Mouse (Mus musculus) hindbrain, embryonic 10.5 days (tissue): ENCODE results near the gene Fbxl18. TPM values are rescaled to one million over a fixed set of nuclear protein-coding genes. Genes with fewer than 3 reads are reported as not detected.

Source experiments
- DNase-seq: peaks from one replicate; pipeline ENCODE4 v3.0.0-alpha.2; 2017; ENCODE audit warnings: low spot score
- H3K27ac ChIP-seq: fragments of 300-500 bp; sonication (generic); 2 replicates; pipeline ENCODE4 v1.5.1; 2016; ENCODE audit warnings: mild to moderate bottlenecking, moderate library complexity
- H3K27me3 ChIP-seq: fragments of 300-500 bp; sonication (generic); 2 replicates; pipeline ENCODE4 v1.6.1; 2016; ENCODE audit warnings: mild to moderate bottlenecking; ENCODE audit not compliant: poor library complexity, insufficient read depth, severe bottlenecking
- H3K36me3 ChIP-seq: fragments of 300-500 bp; sonication (generic); 2 replicates; pipeline ENCODE4 v1.6.1; 2016; ENCODE audit warnings: mild to moderate bottlenecking, moderate library complexity
- H3K4me1 ChIP-seq: fragments of 300-500 bp; sonication (generic); replicated peaks from 2 replicates; pipeline ENCODE4 v1.6.1; 2016; ENCODE audit warnings: mild to moderate bottlenecking
- H3K4me3 ChIP-seq: fragments of 300-500 bp; sonication (generic); 2 replicates; pipeline ENCODE4 v1.5.1; 2016; ENCODE audit warnings: mild to moderate bottlenecking, moderate library complexity
- H3K9me3 ChIP-seq: fragments of 300-500 bp; sonication (generic); 2 replicates; pipeline ENCODE4 v1.6.1; 2016; ENCODE audit warnings: mild to moderate bottlenecking, moderate library complexity
- WGBS: fragments of 180-500 bp; shearing (Covaris S2); methylation state at CpG from one replicate; pipeline ENCODE4 v1.1.7; 2016; 5-methylcytosine and 5-hydroxymethylcytosine counted together
- polyA plus RNA-seq: library from polyadenylated mRNA; unstranded; fragments of >200 nt; fragmentation: Nextera tagmentation; extraction: Ambion mirVana; gene quantifications from 2 replicates; pipeline ENCODE4 v1.2.1, GENCODE M21; 2016

Fbxl18 gene
- polyA plus RNA-seq, 1 experiment from 2014 or later: 24.2 TPM

GRCm38 (mm10) chr5:142873718-142874117 is 21.5 kb downstream of the Fbxl18 start:
- Histone ChIP-seq H3K27ac (no peak overlapping the region), H3K9me3 (no peaks in the 10 kb centered on the region), H3K4me3 (no peak overlapping the region), H3K4me1 (peaks cover 13% of the 10 kb centered on the region), H3K27me3 (no peaks in the 10 kb centered on the region), H3K36me3 (peaks cover 96% of the 10 kb centered on the region)
- no peak for DNase-seq
- WGBS: 95% methylated on average over 7 of the region's 7 CpGs

GRCm38 (mm10) chr5:142871765-142872164 is 23.5 kb downstream of the Fbxl18 start:
- 0 out of 2 replicates have a peak, but pooled peaks cover 7% of the 10 kb centered on the region for H3K4me1 ChIP-seq
- H3K27me3 ChIP-seq: no peaks in the 10 kb centered on the region
- H3K36me3 ChIP-seq: peaks cover 94% of the 10 kb centered on the region
- DNase-seq: no peak
- 79% methylated on average over 12 of the region's 12 CpGs for WGBS
- no peak overlapping the region for H3K4me3 ChIP-seq
- no peaks in the 10 kb centered on the region for H3K9me3 ChIP-seq
- peak overlapping the region; percentile 45; the same call in 1 of the 2 replicates for H3K27ac ChIP-seq

- Histone ChIP-seq H3K4me3 (no peak overlapping the region), H3K27me3 (no peaks in the 10 kb centered on the region), H3K4me1 (0 out of 2 replicates have a peak, but pooled peaks cover 7% of the 10 kb centered on the region), H3K9me3 (no peaks in the 10 kb centered on the region), H3K27ac (0 out of 2 replicates have a peak overlapping the region, but pooled peaks have one; percentile 6), H3K36me3 (peaks cover 86% of the 10 kb centered on the region)
- peak; percentile 23 for DNase-seq
- 86% methylated on average over 13 of the region's 13 CpGs for WGBS
These were observed 25.8 kb downstream of the Fbxl18 start for GRCm38 (mm10) chr5:142869463-142869862.

- H3K9me3 ChIP-seq: peaks cover 6% of the 10 kb centered on the region
- no peaks in the 10 kb centered on the region for H3K27me3 ChIP-seq
- DNase-seq: no peak
- peaks cover 7% of the 10 kb centered on the region; the same call in 1 of the 2 replicates for H3K4me1 ChIP-seq
- H3K27ac ChIP-seq: no peak overlapping the region
- H3K4me3 ChIP-seq: no peak overlapping the region
- H3K36me3 ChIP-seq: 0 out of 2 replicates have a peak, but pooled peaks cover 4% of the 10 kb centered on the region
- 58% methylated on average over 16 of the region's 16 CpGs for WGBS
These were observed 37.4 kb downstream of the Fbxl18 start for GRCm38 (mm10) chr5:142857763-142858229.

GRCm38 (mm10) chr5:142856408-142856807 is 38.8 kb downstream of the Fbxl18 start:
- H3K36me3 ChIP-seq: 0 out of 2 replicates have a peak, but pooled peaks cover 4% of the 10 kb centered on the region
- no peak overlapping the region for H3K27ac ChIP-seq
- 75% methylated on average over 4 of the region's 4 CpGs for WGBS
- H3K27me3 ChIP-seq: no peaks in the 10 kb centered on the region
- no peak for DNase-seq
- peaks cover 12% of the 10 kb centered on the region; the same call in 1 of the 2 replicates for H3K4me1 ChIP-seq
- H3K4me3 ChIP-seq: no peak overlapping the region
- peaks cover 6% of the 10 kb centered on the region for H3K9me3 ChIP-seq

- Histone ChIP-seq H3K27ac (no peak overlapping the region), H3K4me3 (no peak overlapping the region), H3K9me3 (peaks cover 6% of the 10 kb centered on the region), H3K27me3 (no peaks in the 10 kb centered on the region), H3K36me3 (0 out of 2 replicates have a peak, but pooled peaks cover 4% of the 10 kb centered on the region), H3K4me1 (peaks cover 13% of the 10 kb centered on the region; the same call in 1 of the 2 replicates)
- WGBS: 79% methylated on average over 10 of the region's 10 CpGs
- DNase-seq: peak; percentile 55
These were observed 40.3 kb downstream of the Fbxl18 start for GRCm38 (mm10) chr5:142854877-142855276.

- WGBS: 86% methylated on average over 6 of the region's 6 CpGs
- DNase-seq: no peak
- no peak overlapping the region for H3K27ac ChIP-seq
- peaks cover 13% of the 10 kb centered on the region; the same call in 1 of the 2 replicates for H3K4me1 ChIP-seq
- no peak overlapping the region for H3K4me3 ChIP-seq
- peaks cover 6% of the 10 kb centered on the region for H3K9me3 ChIP-seq
- H3K27me3 ChIP-seq: no peaks in the 10 kb centered on the region
- 0 out of 2 replicates have a peak, but pooled peaks cover 4% of the 10 kb centered on the region for H3K36me3 ChIP-seq
These were observed 41.6 kb downstream of the Fbxl18 start for GRCm38 (mm10) chr5:142853585-142853984.

- Histone ChIP-seq H3K27me3 (no peaks in the 10 kb centered on the region), H3K27ac (no peak overlapping the region)
- WGBS: 73% methylated on average over 5 of the region's 5 CpGs
These were observed 43.6 kb downstream of the Fbxl18 start for GRCm38 (mm10) chr5:142851681-142852049.

GRCm38 (mm10) chr5:142850916-142851680 is 44.1 kb downstream of the Fbxl18 start:
- no peaks in the 10 kb centered on the region for H3K36me3 ChIP-seq
- WGBS: 83% methylated on average over 7 of the region's 7 CpGs
- DNase-seq: no peak
- no peak overlapping the region for H3K4me3 ChIP-seq
- no peaks in the 10 kb centered on the region for H3K27me3 ChIP-seq
- peaks cover 6% of the 10 kb centered on the region; the same call in 1 of the 2 replicates for H3K4me1 ChIP-seq
- no peak overlapping the region for H3K27ac ChIP-seq
- no peaks in the 10 kb centered on the region for H3K9me3 ChIP-seq

More at GRCm38 (mm10) chr5:142851681-142852049, 43.6 kb downstream of the Fbxl18 start:
- peaks cover 6% of the 10 kb centered on the region; the same call in 1 of the 2 replicates for H3K4me1 ChIP-seq
- peaks cover 5% of the 10 kb centered on the region for H3K9me3 ChIP-seq
- H3K36me3 ChIP-seq: 0 out of 2 replicates have a peak, but pooled peaks cover 4% of the 10 kb centered on the region
- no peak overlapping the region for H3K4me3 ChIP-seq
- no peak for DNase-seq

GRCm38 (mm10) chr5:142850476-142850875 is 44.7 kb downstream of the Fbxl18 start:
- Histone ChIP-seq H3K36me3 (no peaks in the 10 kb centered on the region), H3K27me3 (no peaks in the 10 kb centered on the region), H3K4me1 (peaks cover 6% of the 10 kb centered on the region; the same call in 1 of the 2 replicates), H3K4me3 (no peak overlapping the region), H3K27ac (no peak overlapping the region), H3K9me3 (no peaks in the 10 kb centered on the region)
- WGBS: 81% methylated on average over 9 of the region's 9 CpGs
- DNase-seq: no peak

GRCm38 (mm10) chr5:142848911-142849310 is 46.3 kb downstream of the Fbxl18 start:
- peaks cover 6% of the 10 kb centered on the region; the same call in 1 of the 2 replicates for H3K4me1 ChIP-seq
- 92% methylated on average over 7 of the region's 7 CpGs for WGBS

GRCm38 (mm10) chr5:142848149-142848548 is 47.1 kb downstream of the Fbxl18 start:
- DNase-seq: no peak
- Histone ChIP-seq H3K9me3 (no peaks in the 10 kb centered on the region), H3K27me3 (no peaks in the 10 kb centered on the region), H3K4me3 (no peak overlapping the region), H3K27ac (no peak overlapping the region), H3K36me3 (no peaks in the 10 kb centered on the region), H3K4me1 (peaks cover 6% of the 10 kb centered on the region; the same call in 1 of the 2 replicates)
- WGBS: 74% methylated on average over 3 of the region's 3 CpGs

More at GRCm38 (mm10) chr5:142848911-142849310, 46.3 kb downstream of the Fbxl18 start:
- Histone ChIP-seq H3K4me3 (no peak overlapping the region), H3K27ac (no peak overlapping the region), H3K36me3 (no peaks in the 10 kb centered on the region), H3K27me3 (no peaks in the 10 kb centered on the region), H3K9me3 (no peaks in the 10 kb centered on the region)
- DNase-seq: no peak

GRCm38 (mm10) chr5:142844467-142844866 is 50.8 kb downstream of the Fbxl18 start:
- 64% methylated on average over 8 of the region's 8 CpGs for WGBS
- DNase-seq: no peak
- no peaks in the 10 kb centered on the region for H3K9me3 ChIP-seq
- peaks cover 21% of the 10 kb centered on the region for H3K4me1 ChIP-seq
- H3K27me3 ChIP-seq: no peaks in the 10 kb centered on the region
- no peaks in the 10 kb centered on the region for H3K36me3 ChIP-seq
- H3K4me3 ChIP-seq: no peak overlapping the region
- no peak overlapping the region for H3K27ac ChIP-seq
